Mouse (Mus musculus) thymus, adult 18-20 months (tissue): ENCODE data around the gene Chmp2b.

Experiments used
- DNase-seq, 2 experiments: peaks; one replicate each; pipeline ENCODE4 v3.0.0; 2022; ENCODE audit warnings: mixed read lengths in 2 of 2

Gene Chmp2b

GRCm38 (mm10) chr16:65526004-65526403, 36.5 kb downstream of the Chmp2b start:
- no peak for DNase-seq

- DNase-seq = no peak
Observed at GRCm38 (mm10) chr16:65520211-65520610, 42.3 kb downstream of the Chmp2b start, which contains the start of gene Pou1f1. Gene Pou1f1 (plus strand): TSS chr16:65520511.

GRCm38 (mm10) chr16:65514223-65514622, 48.3 kb downstream of the Chmp2b start:
- no peak for DNase-seq

GRCm38 (mm10) chr16:65497049-65497448, 65.5 kb downstream of the Chmp2b start:
- DNase-seq = no peak

- no peak for DNase-seq
Observed at GRCm38 (mm10) chr16:65496030-65496429, 66.5 kb downstream of the Chmp2b start.
